Mouse (Mus musculus): ENCODE results near the gene Zfp622.
A peak's percentile ranks its signal among the peaks of the same experiment; 100 is the strongest.

GRCm38 (mm10) chr15:25984067-25984733, at the start of gene Zfp622:
- TF ChIP-seq POLR2A (IDR thresholded peaks at IDR 0.05; ENCODE audit: insufficient read depth, low read depth, low read length) (peak; percentile 47), CTCF (IDR thresholded peaks at IDR 0.05; ENCODE audit: insufficient read depth, low read depth, low read length) (no peak)
